In genomic region chr17:7434121-7434520, GRCm38 (mm10) we compare ENCODE assay signal across 14 mouse cellular contexts. TPM values are rescaled to one million over a fixed set of nuclear protein-coding genes. Genes with fewer than 3 reads are reported as not detected.
"Had no signal": no experiment of that assay in that cellular context is flagged by ENCODE, and none has a peak within 500 bp of the region (broad histone marks: within the 10 kb centered on the region; RNA-seq: fewer than 3 reads in every experiment).

No protein-coding gene starts in this region.

RNA-seq across cellular contexts. Expression of gene Unc93a2, which starts 48.9 kb away (rescaled TPM):
- total RNA-seq: megakaryocyte, adult 5-6 weeks; megakaryocyte-erythroid progenitor cell, adult 5-6 weeks; neutrophil, adult 5-6 weeks had no signal
- polyA plus RNA-seq: lung, embryonic 15.5 days; lung, postnatal 0 days; macrophage; midbrain, embryonic 10.5 days; midbrain, embryonic 12.5 days; midbrain, embryonic 14.5 days; midbrain, embryonic 16.5 days; neural tube, embryonic 12.5 days; neural tube, embryonic 14.5 days; stomach, embryonic 14.5 days; stomach, embryonic 16.5 days had no signal
